Mouse (Mus musculus) ES-Bruce4 (cell line): Measurements from ENCODE around the gene Gpr39.

Experiments
- CTCF ChIP-seq: IDR thresholded peaks from one replicate; pipeline ENCODE4 v1.8.1; 2011; ENCODE audit warnings: low read depth, low read length
- POLR2A ChIP-seq: IDR thresholded peaks from one replicate; pipeline ENCODE4 v1.8.1; 2011; ENCODE audit warnings: low read length; ENCODE audit not compliant: insufficient read depth

- TF ChIP-seq CTCF (no peak), POLR2A (no peak)
These were observed 144.3 kb downstream of the Gpr39 start for GRCm38 (mm10) chr1:125821101-125821500.
